Mouse (Mus musculus) neural tube, embryonic 11.5 days (tissue): ENCODE results near the gene Abraxas2. TPM values are rescaled to one million over a fixed set of nuclear protein-coding genes. Genes with fewer than 3 reads are reported as not detected.

Experiments
- ATAC-seq: fragments of 200-750 bp; cut with Nextera tagmentation; 2 replicates; pipeline ENCODE4 v1.8.0; 2017; ENCODE audit warnings: moderate number of reproducible peaks, mild to moderate bottlenecking, moderate TSS enrichment, moderate library complexity; ENCODE audit not compliant: insufficient read depth, low FRiP score, low TSS enrichment
- DNase-seq: peaks from one replicate; pipeline ENCODE4 v3.0.0-alpha.2; 2015; ENCODE audit warnings: low spot score
- H3K27ac ChIP-seq: fragments of 300-500 bp; sonication (generic); 2 replicates; pipeline ENCODE4 v1.5.1; 2014; ENCODE audit warnings: low read depth, mild to moderate bottlenecking, low read length
- H3K27me3 ChIP-seq: fragments of 300-500 bp; sonication (generic); 2 replicates; pipeline ENCODE4 v1.6.1; 2014; ENCODE audit warnings: mild to moderate bottlenecking, low read length, mixed read lengths; ENCODE audit not compliant: control insufficient read depth, insufficient read depth
- H3K36me3 ChIP-seq: fragments of 300-500 bp; sonication (generic); 2 replicates; pipeline ENCODE4 v1.6.1; 2014; ENCODE audit warnings: mild to moderate bottlenecking, low read length, moderate library complexity, mixed read lengths; ENCODE audit not compliant: control insufficient read depth, insufficient read depth
- H3K4me1 ChIP-seq: fragments of 300-500 bp; sonication (generic); 2 replicates; pipeline ENCODE4 v1.6.1; 2014; ENCODE audit warnings: low read length, mixed read lengths; ENCODE audit not compliant: control insufficient read depth, insufficient read depth
- H3K4me2 ChIP-seq: fragments of 300-500 bp; sonication (generic); 2 replicates; pipeline ENCODE4 v1.6.1; 2014; ENCODE audit warnings: low read depth, mild to moderate bottlenecking, moderate library complexity
- H3K4me3 ChIP-seq: fragments of 300-500 bp; sonication (generic); 2 replicates; pipeline ENCODE4 v1.5.1; 2014; ENCODE audit warnings: low read depth, low read length
- H3K9ac ChIP-seq: fragments of 300-500 bp; sonication (generic); 2 replicates; pipeline ENCODE4 v1.6.1; 2014; ENCODE audit warnings: mild to moderate bottlenecking, low read length
- H3K9me3 ChIP-seq: fragments of 300-500 bp; sonication (generic); 2 replicates; pipeline ENCODE4 v1.6.1; 2016; ENCODE audit warnings: low read length; ENCODE audit not compliant: control insufficient read depth
- WGBS: fragments of 180-500 bp; shearing (Covaris S2); extraction: QIAGEN DNeasy Blood & Tissue Kit; methylation state at CpG from one replicate; pipeline ENCODE4 v1.1.7; 2014; 5-methylcytosine and 5-hydroxymethylcytosine counted together
- polyA plus RNA-seq: library from polyadenylated mRNA; unstranded; fragments of >200 nt; fragmentation: Nextera tagmentation; extraction: Ambion mirVana; gene quantifications from 2 replicates; pipeline ENCODE4 v1.2.1, GENCODE M21; 2014

Gene Abraxas2
- polyA plus RNA-seq, 1 experiment from 2014 or later = 38.0 TPM

- ATAC-seq (peak; percentile 18; the same call in 1 of the 2 replicates), DNase-seq (peak; percentile 55)
- H3K36me3 ChIP-seq = no peaks in the 10 kb centered on the region
- peak overlapping the region; percentile 93 for H3K9ac ChIP-seq
- under 1% methylated on average over 39 of the region's 55 CpGs for WGBS
- no peaks in the 10 kb centered on the region for H3K9me3 ChIP-seq
- peak overlapping the region; percentile 99 for H3K4me3 ChIP-seq
- H3K27ac ChIP-seq = peak overlapping the region; percentile 97
- peaks cover 8% of the 10 kb centered on the region; the same call in 1 of the 2 replicates for H3K4me1 ChIP-seq
- peak overlapping the region; percentile 75 for H3K4me2 ChIP-seq
- H3K27me3 ChIP-seq = no peaks in the 10 kb centered on the region
Measured at GRCm38 (mm10) chr7:132931560-132932351, 72.7 kb downstream of the Abraxas2 start.

- H3K27me3 ChIP-seq = no peaks in the 10 kb centered on the region
Measured at GRCm38 (mm10) chr7:132933331-132933730, 74.3 kb downstream of the Abraxas2 start.

More at GRCm38 (mm10) chr7:132933331-132933730, 74.3 kb downstream of the Abraxas2 start:
- Histone ChIP-seq H3K4me3 (no peak overlapping the region), H3K36me3 (no peaks in the 10 kb centered on the region), H3K9me3 (no peaks in the 10 kb centered on the region), H3K4me2 (no peak overlapping the region), H3K4me1 (peaks cover 8% of the 10 kb centered on the region; the same call in 1 of the 2 replicates), H3K27ac (no peak overlapping the region), H3K9ac (no peak overlapping the region)
- WGBS = 94% methylated on average over 1 of the region's 1 CpGs
- DNase-seq (no peak), ATAC-seq (no peak)

Other genes starting within 250 kb of the Abraxas2 start
- gene Lhpp, start 248.6 kb upstream of the Abraxas2 start, polyA plus RNA-seq = 24.7 and 26.4 TPM in 2 replicates
- gene Fam53b, start 45.3 kb upstream of the Abraxas2 start, polyA plus RNA-seq = 22.3 and 22.9 TPM in 2 replicates
- gene Eef1akmt2, start 6.6 kb upstream of the Abraxas2 start, polyA plus RNA-seq = 66.5 and 73.7 TPM in 2 replicates
- gene Zranb1, start 71.9 kb downstream of the Abraxas2 start, polyA plus RNA-seq = 17.8 and 18.8 TPM in 2 replicates